Mouse (Mus musculus) left cerebral cortex, adult 2 months (tissue): ENCODE results near the gene Ccl3. TPM values are rescaled to one million over a fixed set of nuclear protein-coding genes. Genes with fewer than 3 reads are reported as not detected.

Experiments
- DNase-seq, 2 experiments: peaks; one replicate each; pipeline ENCODE4 v3.0.0; 2021 to 2022; ENCODE audit warnings: low spot score in 2 of 2, mixed read lengths in 1 of 2; ENCODE audit errors: extremely low spot score in 1 of 2
- H3K27ac ChIP-seq: fragments of 200-600 bp; 2 replicates; pipeline ENCODE4 v1.8.1; 2022
- H3K4me3 ChIP-seq: fragments of 200-600 bp; 2 replicates; pipeline ENCODE4 v1.8.1; 2022
- CTCF ChIP-seq: fragments of 200-600 bp; IDR thresholded peaks from 2 replicates; pipeline ENCODE4 v1.8.1; 2022; ENCODE audit warnings: antibody characterized with exemption, mild to moderate bottlenecking, moderate library complexity
- intact Hi-C: fragments of 180-260 bp; cut with DNase I; formaldehyde crosslinking; loops from one replicate; pipeline ENCODE4 v1.15.1; 2025
- long read RNA-seq, 2 experiments: library from polyadenylated mRNA; stranded (forward); transcript quantifications; one replicate each; pipeline ENCODE4 v2.0.0; 2021; ENCODE audit warnings: borderline mapping rate in 2 of 2
- total RNA-seq, 2 experiments: library from RNA; stranded (reverse); gene quantifications; 2 replicates each; pipeline ENCODE4 v1.2.3; 2021

Gene Ccl3
- total RNA-seq, result not detected
- long read RNA-seq, experiment 1, result 0 reads
- long read RNA-seq, experiment 2, result 0 reads

DNA sequence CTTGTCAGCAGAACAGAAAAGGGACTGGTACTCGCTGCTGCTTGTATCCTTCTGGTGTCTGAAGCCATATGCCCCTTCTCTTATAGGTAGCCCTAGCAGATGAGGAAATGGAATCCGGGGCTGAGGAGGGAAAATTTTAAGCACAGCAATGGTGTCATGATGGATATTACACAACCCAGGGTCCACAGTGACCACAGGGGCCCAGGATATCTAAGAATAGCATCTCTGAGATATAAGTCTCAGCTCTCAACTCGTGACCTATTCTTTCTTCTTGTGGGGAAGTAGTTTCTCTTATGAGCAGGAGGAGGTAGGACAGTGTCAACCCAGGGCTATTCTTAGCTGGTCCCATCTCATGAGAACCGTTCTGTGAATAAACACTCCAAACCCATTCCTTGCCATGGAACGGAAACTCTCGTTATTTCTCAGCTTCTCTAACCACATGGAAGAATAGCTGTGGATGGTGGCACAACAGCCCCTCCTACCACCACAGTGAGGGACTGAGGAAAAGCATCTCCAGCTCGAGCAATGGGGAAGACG, at the start of gene Ccl3:
Gene Ccl3 (minus strand): TSS at position 51 of the 537 bp plus-strand sequence.
- TF ChIP-seq CTCF, result no peak
- no peak within 1 kb of the TSS for H3K27ac ChIP-seq
- no peak for DNase-seq
- intact Hi-C loops, result no loop called here
- no peak within 1 kb of the TSS for H3K4me3 ChIP-seq

DNA sequence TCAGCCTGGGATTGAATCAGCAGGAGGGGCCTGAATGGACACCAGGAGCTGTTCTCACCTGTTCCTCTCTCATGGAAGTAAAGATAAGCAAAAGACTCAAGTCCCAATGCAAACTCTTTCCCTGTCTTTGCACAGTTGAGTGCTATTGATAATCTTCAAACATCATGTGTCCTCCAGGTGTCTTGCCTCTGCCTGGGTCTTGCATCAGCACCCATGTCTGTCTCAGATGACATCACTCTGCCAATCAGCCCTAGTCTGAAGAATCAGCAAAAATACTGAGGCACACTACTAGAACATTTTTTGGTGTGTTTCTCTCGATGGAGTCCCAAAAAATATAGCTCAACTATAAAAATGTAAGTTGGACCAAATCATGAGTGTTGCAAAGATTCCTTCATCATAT, 42.9 kb upstream of the Ccl3 start:
- DNase-seq, result no peak
- Histone ChIP-seq H3K4me3 (no peak overlapping the region), H3K27ac (no peak overlapping the region)
- no peak for TF ChIP-seq CTCF
- intact Hi-C loops, result no loop called here

DNA sequence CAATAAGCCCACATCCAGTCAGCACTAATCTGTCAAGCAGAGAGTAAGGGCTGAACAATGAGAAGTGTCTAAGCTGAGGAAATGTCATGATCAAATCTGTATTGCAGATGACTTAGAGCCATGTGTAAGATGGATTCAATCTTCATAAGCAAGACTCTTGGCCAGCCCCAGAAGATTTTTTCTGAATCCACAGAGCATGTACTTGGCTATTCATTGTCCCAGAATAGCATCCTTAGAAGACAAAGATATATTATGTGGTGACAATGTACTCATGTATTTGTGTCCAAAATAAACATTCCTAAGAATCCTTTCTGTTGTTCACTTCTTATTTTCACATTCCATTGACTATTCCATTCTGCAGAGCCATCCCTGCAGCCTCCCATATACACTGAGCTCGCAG, 40.8 kb upstream of the Ccl3 start:
- intact Hi-C loops, result no loop called here
- no peak for TF ChIP-seq CTCF
- no peak overlapping the region for H3K4me3 ChIP-seq
- DNase-seq, result no peak
- H3K27ac ChIP-seq, result no peak overlapping the region

DNA sequence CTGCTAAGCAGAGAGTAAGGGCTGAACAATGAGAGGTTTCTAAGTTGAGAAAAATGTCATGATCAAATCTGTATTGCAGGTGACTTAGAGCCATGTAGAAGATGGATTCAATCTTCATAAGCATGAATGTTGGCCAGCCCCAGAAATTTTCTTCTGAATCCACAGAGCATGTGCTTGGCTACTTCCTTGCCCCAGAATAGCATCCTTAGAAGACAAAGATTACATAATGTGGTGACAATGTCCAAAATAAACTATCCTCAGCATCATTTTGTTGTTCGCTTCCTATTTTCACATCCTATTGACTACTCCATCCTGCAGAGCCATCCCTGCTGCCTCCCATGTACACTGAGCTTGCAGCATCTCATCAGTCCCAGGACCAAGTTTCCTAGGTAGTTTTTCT, 26.5 kb upstream of the Ccl3 start:
- H3K27ac ChIP-seq, result no peak overlapping the region
- intact Hi-C loops, result no loop called here
- no peak for TF ChIP-seq CTCF
- H3K4me3 ChIP-seq, result no peak overlapping the region
- DNase-seq, result no peak

DNA sequence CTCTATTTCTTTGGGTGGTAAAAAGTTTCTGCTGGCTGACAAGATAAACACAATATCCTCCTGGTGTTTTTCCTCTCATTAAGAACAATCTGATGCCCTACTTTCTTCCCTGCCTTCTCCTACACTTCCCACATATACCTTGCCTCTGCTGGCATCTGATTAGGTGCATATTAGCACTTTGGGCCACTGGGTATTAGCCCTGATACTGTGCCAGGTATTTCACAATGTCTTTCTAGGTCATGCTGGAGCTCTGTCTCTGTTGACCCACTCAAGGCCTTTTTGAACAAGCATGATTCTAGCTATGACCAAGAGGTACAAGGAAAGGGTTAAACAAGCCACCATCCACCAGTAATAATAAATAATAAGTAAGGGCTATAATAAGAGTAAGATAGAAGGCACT, 22.6 kb upstream of the Ccl3 start:
- DNase-seq, result no peak
- intact Hi-C loops, result no loop called here
- no peak for TF ChIP-seq CTCF
- Histone ChIP-seq H3K4me3 (no peak overlapping the region), H3K27ac (no peak overlapping the region)

DNA sequence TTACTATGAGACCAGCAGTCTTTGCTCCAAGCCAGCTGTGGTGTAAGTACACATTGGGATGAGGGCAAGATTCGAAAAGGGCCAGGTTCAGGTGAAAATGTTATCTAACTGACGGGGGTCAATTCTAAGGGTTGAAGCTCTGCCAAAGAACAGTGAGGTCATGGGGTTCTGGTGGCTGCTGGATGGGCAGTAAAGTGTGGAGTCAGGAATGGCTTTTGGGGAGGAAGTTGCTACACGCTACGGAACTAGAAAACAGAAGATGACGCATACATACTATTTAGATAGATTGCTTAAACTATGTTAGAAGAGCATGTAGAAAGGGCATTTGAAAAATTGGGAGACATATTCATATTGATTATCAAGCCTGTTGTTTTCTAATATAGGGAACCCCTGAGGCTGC, 14.4 kb upstream of the Ccl3 start:
- TF ChIP-seq CTCF, result no peak
- DNase-seq, result no peak
- H3K27ac ChIP-seq, result no peak overlapping the region
- intact Hi-C loops, result no loop called here
- no peak overlapping the region for H3K4me3 ChIP-seq

DNA sequence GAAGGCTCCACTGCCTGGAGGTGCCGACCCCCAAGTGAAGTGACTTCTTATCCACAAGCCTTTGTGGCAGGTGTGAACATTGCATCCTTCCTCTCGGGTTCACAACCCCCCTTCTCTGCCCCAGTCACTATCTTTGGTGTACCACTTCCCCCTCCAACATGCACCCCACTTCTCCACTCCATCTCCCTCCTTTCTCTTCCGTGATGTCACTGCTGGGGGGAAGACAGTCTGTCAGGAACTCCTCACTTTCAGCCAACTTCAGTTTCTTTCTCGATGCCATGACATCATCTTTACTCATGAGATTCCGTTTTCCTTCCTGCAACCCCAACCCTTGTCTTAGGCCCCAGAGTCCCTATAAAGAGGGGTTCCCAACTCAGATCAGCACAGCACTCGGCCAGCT, 13.0 kb upstream of the Ccl3 start, which contains the start of gene Ccl4:
Gene Ccl4 (plus strand): TSS at position 381 of the 400 bp plus-strand sequence.
- DNase-seq, result no peak
- intact Hi-C loops, result no loop called here
- TF ChIP-seq CTCF, result no peak
- Histone ChIP-seq H3K27ac (no peak within 1 kb of the TSS), H3K4me3 (no peak within 1 kb of the TSS)

DNA sequence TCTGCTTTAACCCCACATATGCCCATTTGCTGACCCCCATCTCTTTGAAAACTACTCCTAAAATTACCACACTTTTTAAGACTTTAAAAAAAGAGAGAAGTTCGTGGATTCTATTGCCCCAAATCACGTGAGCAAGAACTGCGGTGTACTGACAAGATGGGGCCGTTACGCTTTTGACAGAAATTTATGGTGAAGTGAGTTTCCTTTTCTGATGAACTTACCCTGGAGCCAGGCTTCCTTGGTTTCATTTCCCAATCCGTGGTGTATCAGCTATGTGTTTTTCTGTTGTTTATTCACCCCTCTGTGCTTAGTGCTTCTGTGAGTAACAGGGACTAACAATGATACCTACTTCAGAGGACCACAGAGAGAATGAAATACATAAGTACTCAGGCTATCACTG, 9.6 kb upstream of the Ccl3 start:
- no peak overlapping the region for H3K4me3 ChIP-seq
- no peak for DNase-seq
- intact Hi-C loops, result no loop called here
- TF ChIP-seq CTCF, result no peak
- H3K27ac ChIP-seq, result no peak overlapping the region

DNA sequence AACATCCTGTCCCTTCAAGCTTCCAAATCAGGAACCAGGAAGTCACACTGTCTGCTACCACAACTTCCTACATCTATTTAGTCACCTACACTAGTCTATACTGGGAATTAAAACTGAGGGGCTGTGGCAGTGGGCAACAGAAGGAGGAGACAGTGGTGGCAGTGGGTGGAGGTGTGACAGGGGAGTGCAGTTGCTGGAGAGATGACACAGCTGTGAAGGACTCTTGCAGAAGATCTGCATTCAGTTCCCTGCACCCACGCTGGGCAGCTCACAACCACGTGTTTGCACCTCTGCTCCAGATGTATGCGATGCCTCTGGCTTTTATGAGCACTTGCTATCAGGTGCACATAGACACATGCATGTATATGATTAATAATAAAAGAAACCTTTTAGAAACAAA, 8.4 kb upstream of the Ccl3 start:
- H3K4me3 ChIP-seq, result no peak overlapping the region
- H3K27ac ChIP-seq, result no peak overlapping the region
- TF ChIP-seq CTCF, result no peak
- intact Hi-C loops, result no loop called here
- no peak for DNase-seq

DNA sequence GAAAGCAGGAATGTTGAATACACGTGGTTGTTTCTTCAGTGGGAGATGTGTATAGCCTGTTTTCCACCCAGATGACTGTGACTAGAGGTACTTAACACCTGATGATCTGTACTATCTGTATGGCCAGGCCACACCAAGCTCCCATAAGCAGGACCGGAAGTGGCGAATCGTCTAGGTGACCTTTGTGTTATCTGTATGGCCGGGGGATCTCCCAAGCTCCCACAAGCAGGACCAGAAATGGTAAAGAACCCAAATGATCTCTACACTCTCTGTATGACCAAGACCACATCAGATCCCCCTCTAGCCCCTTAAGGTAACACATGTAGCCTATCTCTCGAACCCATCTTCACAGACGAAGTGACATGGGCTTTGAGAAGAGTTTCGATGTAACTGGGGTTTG, 5.5 kb upstream of the Ccl3 start:
- intact Hi-C loops, result no loop called here
- DNase-seq, result no peak
- no peak for TF ChIP-seq CTCF
- Histone ChIP-seq H3K27ac (no peak overlapping the region), H3K4me3 (no peak overlapping the region)

DNA sequence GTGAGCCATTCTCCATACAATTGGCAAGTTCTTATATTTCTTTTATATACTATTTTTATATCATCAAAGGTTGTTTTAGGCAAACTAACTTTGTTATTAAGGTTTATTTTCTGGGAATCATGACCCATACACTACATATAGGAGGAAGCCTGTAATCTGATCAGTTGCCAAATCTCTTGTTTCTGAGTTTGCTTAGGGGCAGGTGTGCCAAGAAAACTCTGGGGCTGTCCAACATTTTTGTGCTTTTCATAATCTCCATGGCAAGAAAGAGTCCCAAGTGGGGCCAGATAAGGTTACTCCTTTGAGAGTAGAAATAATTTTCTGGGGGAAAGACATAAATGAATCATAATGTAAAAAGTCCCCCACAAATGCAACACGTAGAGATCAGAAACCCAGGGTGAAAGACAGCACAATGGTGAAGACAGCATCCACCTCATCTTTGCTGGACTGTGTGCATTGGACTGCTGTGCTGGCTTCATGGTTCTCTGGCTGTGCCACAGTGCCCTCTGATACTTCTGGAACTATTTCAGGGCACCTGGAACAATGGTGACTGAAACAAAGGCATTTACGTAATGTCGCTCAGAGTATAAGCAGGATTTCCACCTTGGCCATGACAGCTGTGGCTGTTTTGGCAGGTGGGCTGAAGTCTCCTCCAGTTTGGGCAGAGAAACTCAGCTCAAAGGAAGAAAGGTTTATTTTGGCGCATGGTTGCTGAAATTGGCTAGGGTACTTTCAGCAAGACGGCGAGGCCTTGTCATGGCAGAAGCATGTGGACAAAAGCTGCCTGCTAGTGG, 2.6 kb downstream of the Ccl3 start:
- intact Hi-C loops, result no loop called here
- Histone ChIP-seq H3K27ac (no peak overlapping the region), H3K4me3 (no peak overlapping the region)
- TF ChIP-seq CTCF, result no peak
- no peak for DNase-seq

DNA sequence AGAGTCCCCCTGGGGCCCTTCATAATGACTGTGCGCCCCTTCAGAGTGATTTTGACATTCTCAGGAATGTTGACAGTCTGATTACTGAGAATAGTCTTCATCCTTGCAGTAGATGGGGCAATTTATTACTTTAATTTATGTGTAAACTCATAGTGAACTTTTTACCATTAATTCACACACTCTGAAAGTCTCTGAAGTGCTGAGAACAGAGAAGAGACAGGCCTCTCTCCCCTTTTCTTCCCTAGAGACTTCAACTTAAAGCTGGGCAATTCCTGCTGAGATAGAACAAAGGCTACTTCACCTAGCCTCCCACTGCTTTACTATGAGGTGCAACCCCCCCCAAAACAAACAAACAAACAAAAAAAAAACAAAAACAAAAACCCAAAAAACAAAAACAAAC, 3.6 kb downstream of the Ccl3 start, which contains the start of gene Rpl9-ps1:
Gene Rpl9-ps1 (minus strand): TSS at position 101 of the 400 bp plus-strand sequence.
- intact Hi-C loops, result no loop called here
- Histone ChIP-seq H3K4me3 (no peak within 1 kb of the TSS), H3K27ac (no peak within 1 kb of the TSS)
- TF ChIP-seq CTCF, result no peak
- DNase-seq, result no peak

DNA sequence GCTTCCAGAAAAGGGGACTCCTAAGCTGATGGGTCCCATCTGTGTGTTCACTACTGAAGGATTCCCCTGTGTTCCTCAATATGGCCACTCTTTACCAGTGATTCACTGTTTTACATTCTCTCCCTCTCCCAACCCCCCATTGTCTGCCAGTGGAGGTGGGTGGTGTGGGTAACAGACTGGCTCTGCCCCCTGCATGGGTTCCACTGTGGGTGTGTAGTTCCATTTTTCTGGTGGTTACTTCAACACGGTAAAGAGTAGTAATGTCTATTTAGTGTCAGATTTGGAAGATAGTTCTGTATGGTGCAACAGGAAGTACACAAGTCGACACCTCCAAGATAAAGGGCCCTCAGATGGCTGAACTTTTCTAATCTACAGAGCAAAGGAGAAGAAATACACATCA, 7.9 kb downstream of the Ccl3 start:
- DNase-seq, result no peak
- no peak overlapping the region for H3K4me3 ChIP-seq
- intact Hi-C loops, result no loop called here
- no peak overlapping the region for H3K27ac ChIP-seq
- TF ChIP-seq CTCF, result no peak
